Mouse (Mus musculus) R1 (cell line): Measurements from ENCODE around the gene Fgf22.
A peak's percentile ranks its signal among the peaks of the same experiment; 100 is the strongest.

Experiments used
- DNase-seq: peaks from one replicate; pipeline ENCODE4 v3.0.0-alpha.2; 2018; ENCODE audit warnings: low read depth, low spot score

The Fgf22 gene

GRCm38 (mm10) chr10:79766508-79767325 is 11.8 kb downstream of the Fgf22 start, which contains the start of gene Rnf126:
Rnf126 (minus strand) TSS chr10:79766952.
- DNase-seq, result peak; percentile 100

- DNase-seq, result peak; percentile 97
Observed at GRCm38 (mm10) chr10:79767372-79768244, 12.7 kb downstream of the Fgf22 start.

GRCm38 (mm10) chr10:79768400-79768799 is 13.5 kb downstream of the Fgf22 start:
- DNase-seq, result peak; percentile 83

- DNase-seq, result no peak
Observed at GRCm38 (mm10) chr10:79769329-79769728, 14.5 kb downstream of the Fgf22 start.

GRCm38 (mm10) chr10:79772320-79772719 is 17.4 kb downstream of the Fgf22 start:
- peak; percentile 84 for DNase-seq

GRCm38 (mm10) chr10:79773208-79773607 is 18.3 kb downstream of the Fgf22 start:
- no peak for DNase-seq

- DNase-seq, result peak; percentile 56
Observed at GRCm38 (mm10) chr10:79774486-79775279, 19.8 kb downstream of the Fgf22 start.

- DNase-seq, result no peak
Observed at GRCm38 (mm10) chr10:79777103-79777531, 22.2 kb downstream of the Fgf22 start, which contains the start of gene Fstl3. Fstl3 (plus strand) TSS chr10:79777272.

GRCm38 (mm10) chr10:79778006-79778405 is 23.1 kb downstream of the Fgf22 start:
- DNase-seq, result no peak

- no peak for DNase-seq
Observed at GRCm38 (mm10) chr10:79779193-79779592, 24.3 kb downstream of the Fgf22 start.

- peak; percentile 100 for DNase-seq
Observed at GRCm38 (mm10) chr10:79779784-79780663, 25.1 kb downstream of the Fgf22 start.

GRCm38 (mm10) chr10:79780664-79781015 is 25.8 kb downstream of the Fgf22 start:
- peak; percentile 97 for DNase-seq

- DNase-seq, result no peak
Observed at GRCm38 (mm10) chr10:79781139-79781538, 26.3 kb downstream of the Fgf22 start.

- no peak for DNase-seq
Observed at GRCm38 (mm10) chr10:79781956-79782355, 27.1 kb downstream of the Fgf22 start.

GRCm38 (mm10) chr10:79783050-79783449 is 28.2 kb downstream of the Fgf22 start:
- peak; percentile 70 for DNase-seq

- peak; percentile 82 for DNase-seq
Observed at GRCm38 (mm10) chr10:79783920-79784800, 29.3 kb downstream of the Fgf22 start.

- peak; percentile 76 for DNase-seq
Observed at GRCm38 (mm10) chr10:79788386-79789158, 33.7 kb downstream of the Fgf22 start.

- DNase-seq, result no peak
Observed at GRCm38 (mm10) chr10:79789581-79789980, 34.7 kb downstream of the Fgf22 start.

GRCm38 (mm10) chr10:79790861-79791260 is 36.0 kb downstream of the Fgf22 start, which contains the start of gene Prss57:
Prss57 (minus strand) TSS chr10:79790961.
- no peak for DNase-seq
